Mouse (Mus musculus) CD4-positive, CD25-positive, alpha-beta regulatory T cell, adult 4 months (primary cell): ENCODE data around the gene Samd13. TPM values are rescaled to one million over a fixed set of nuclear protein-coding genes. Genes with fewer than 3 reads are reported as not detected.

Experiments
- ATAC-seq: one replicate; pipeline ENCODE4 v1.8.0; 2017
- polyA plus RNA-seq, 2 experiments: library from polyadenylated mRNA; unstranded; fragments of 100-300 nt; shearing (Covaris generic); gene quantifications; one replicate each; pipeline ENCODE4 v1.2.1; 2017

Samd13 gene
- polyA plus RNA-seq, 2 experiments from 2014 or later: 0.52 TPM; not detected in 1

GRCm38 (mm10) chr3:146661907-146662306 lies 23.5 kb downstream of the Samd13 start:
- no peak for ATAC-seq

- ATAC-seq: no peak
Observed at GRCm38 (mm10) chr3:146661001-146661400, 24.4 kb downstream of the Samd13 start.

- no peak for ATAC-seq
Observed at GRCm38 (mm10) chr3:146659321-146659720, 26.1 kb downstream of the Samd13 start.

GRCm38 (mm10) chr3:146658061-146658639 lies 27.2 kb downstream of the Samd13 start:
- no peak for ATAC-seq

GRCm38 (mm10) chr3:146657433-146657832 lies 28.0 kb downstream of the Samd13 start:
- no peak for ATAC-seq

GRCm38 (mm10) chr3:146655111-146655577 lies 30.2 kb downstream of the Samd13 start:
- ATAC-seq: peak; percentile 54

GRCm38 (mm10) chr3:146653692-146654091 lies 31.7 kb downstream of the Samd13 start:
- no peak for ATAC-seq

- ATAC-seq: no peak
Observed at GRCm38 (mm10) chr3:146652431-146652830, 33.0 kb downstream of the Samd13 start.

GRCm38 (mm10) chr3:146651217-146651616 lies 34.2 kb downstream of the Samd13 start, which contains the start of gene 4930503B20Rik:
Gene 4930503B20Rik, minus strand, starts transcription at chr3:146651317.
- ATAC-seq: no peak

GRCm38 (mm10) chr3:146650716-146651115 lies 34.7 kb downstream of the Samd13 start:
- ATAC-seq: no peak

- ATAC-seq: no peak
Observed at GRCm38 (mm10) chr3:146649311-146649894, 36.0 kb downstream of the Samd13 start.

- no peak for ATAC-seq
Observed at GRCm38 (mm10) chr3:146641818-146642427, 43.5 kb downstream of the Samd13 start.

- ATAC-seq: no peak
Observed at GRCm38 (mm10) chr3:146632506-146632905, 52.9 kb downstream of the Samd13 start.

- ATAC-seq: no peak
Observed at GRCm38 (mm10) chr3:146628227-146628982, 57.0 kb downstream of the Samd13 start.

GRCm38 (mm10) chr3:146625766-146626165 lies 59.6 kb downstream of the Samd13 start:
- ATAC-seq: no peak

GRCm38 (mm10) chr3:146621966-146622365 lies 63.4 kb downstream of the Samd13 start:
- no peak for ATAC-seq

- ATAC-seq: no peak
Observed at GRCm38 (mm10) chr3:146620555-146621249, 64.7 kb downstream of the Samd13 start.

- ATAC-seq: no peak
Observed at GRCm38 (mm10) chr3:146620101-146620500, 65.3 kb downstream of the Samd13 start.

GRCm38 (mm10) chr3:146618357-146618756 lies 67.0 kb downstream of the Samd13 start:
- ATAC-seq: no peak

GRCm38 (mm10) chr3:146617946-146618345 lies 67.4 kb downstream of the Samd13 start:
- ATAC-seq: no peak

GRCm38 (mm10) chr3:146616533-146617283 lies 68.7 kb downstream of the Samd13 start:
- no peak for ATAC-seq

- no peak for ATAC-seq
Observed at GRCm38 (mm10) chr3:146615496-146615895, 69.9 kb downstream of the Samd13 start, which contains the start of gene Dnase2b. Gene Dnase2b, minus strand, starts transcription at chr3:146615596.
